Mouse (Mus musculus) CH12.LX (cell line): ENCODE results near the gene Tas1r1.

Experiments
- BHLHE40 ChIP-seq: IDR thresholded peaks from 2 replicates; pipeline ENCODE4 v1.6.1; 2011; ENCODE audit warnings: mild to moderate bottlenecking, low read depth, low read length, improper control_type of control experiment
- CHD2 ChIP-seq: IDR thresholded peaks from 2 replicates; pipeline ENCODE4 v1.6.1; 2011; ENCODE audit warnings: low read length, improper control_type of control experiment
- CTCF ChIP-seq, 2 experiments: IDR thresholded peaks in 1 of 2; conservative IDR thresholded peaks in 1 of 2; 2 replicates each; pipeline ENCODE4 v1.5.1; 2011 to 2012; ENCODE audit warnings: low read depth in 2 of 2, low read length in 2 of 2, improper control_type of control experiment in 1 of 2, inconsistent platforms in 1 of 2, mild to moderate bottlenecking in 1 of 2, moderate library complexity in 1 of 2
- EP300 ChIP-seq: IDR thresholded peaks from 2 replicates; pipeline ENCODE4 v1.6.1; 2011; ENCODE audit warnings: low read length, improper control_type of control experiment
- PAX5 ChIP-seq: IDR thresholded peaks from 2 replicates; pipeline ENCODE4 v1.6.1; 2012; ENCODE audit warnings: low read length, inconsistent platforms, mixed read lengths
- UBTF ChIP-seq: IDR thresholded peaks from 2 replicates; pipeline ENCODE4 v1.6.1; 2012; ENCODE audit warnings: low read depth, mild to moderate bottlenecking, inconsistent platforms, low read length, improper control_type of control experiment, moderate library complexity
- ZMIZ1 ChIP-seq: IDR thresholded peaks from 2 replicates; pipeline ENCODE4 v1.6.1; 2012; ENCODE audit warnings: low read depth, mild to moderate bottlenecking, inconsistent platforms, low read length, improper control_type of control experiment

- TF ChIP-seq CHD2 (peak; percentile 91), EP300 (no peak), PAX5 (no peak), UBTF (no peak), CTCF (conservative IDR thresholded peaks at IDR 0.05 in 1 of 2, IDR thresholded peaks at IDR 0.05 in 1 of 2; ENCODE audit: low read depth in 2 of 2, low read length in 2 of 2) (no peak), BHLHE40 (peak; percentile 43; the same call in 1 of the 2 replicates), ZMIZ1 (no peak)
These were observed 42.0 kb downstream of the Tas1r1 start, which contains the start of gene Phf13 for GRCm38 (mm10) chr4:151996173-151996950.
